18 mouse cellular contexts compared by ENCODE assay signal in genomic region chr5:18082219-18082618, GRCm38 (mm10).
"Had no signal": no experiment of that assay in that cellular context is flagged by ENCODE, and none has a peak within 500 bp of the region (broad histone marks: within the 10 kb centered on the region; RNA-seq: fewer than 3 reads in every experiment).

No protein-coding gene starts in this region.

- H3K27me3 ChIP-seq: limb, embryonic 13.5 days; liver, embryonic 13.5 days; midbrain, embryonic 12.5 days; midbrain, embryonic 15.5 days; neural tube, embryonic 13.5 days had no signal

- H3K9me3 ChIP-seq: limb, embryonic 13.5 days; liver, embryonic 13.5 days; midbrain, embryonic 12.5 days; midbrain, embryonic 15.5 days; neural tube, embryonic 13.5 days had no signal

- DNase-seq: kidney, adult 18-20 months; kidney, adult 9 months; kidney, postnatal 14 days; kidney, postnatal 4 days; left cerebral cortex, postnatal 4 days; liver, embryonic 13.5 days; lung, adult 2 months; retina, postnatal 1 day; thymus, adult 2 months; thymus, postnatal 14 days; thymus, postnatal 4 days had no signal

- H3K27ac ChIP-seq: limb, embryonic 13.5 days; liver, embryonic 13.5 days; macrophage; midbrain, embryonic 12.5 days; midbrain, embryonic 15.5 days; neural tube, embryonic 13.5 days; stomach, postnatal 0 days had no signal

- H3K36me3 ChIP-seq: limb, embryonic 13.5 days; liver, embryonic 13.5 days; midbrain, embryonic 12.5 days; midbrain, embryonic 15.5 days; neural tube, embryonic 13.5 days had no signal

- H3K4me3 ChIP-seq: limb, embryonic 13.5 days; liver, embryonic 13.5 days; midbrain, embryonic 12.5 days; midbrain, embryonic 15.5 days; myocyte; neural tube, embryonic 13.5 days had no signal

- H3K4me2 ChIP-seq: limb, embryonic 13.5 days; liver, embryonic 13.5 days; midbrain, embryonic 12.5 days; midbrain, embryonic 15.5 days; neural tube, embryonic 13.5 days had no signal

- H3K4me1 ChIP-seq: limb, embryonic 13.5 days; liver, embryonic 13.5 days; midbrain, embryonic 12.5 days; midbrain, embryonic 15.5 days; neural tube, embryonic 13.5 days had no signal

- H3K9ac ChIP-seq: limb, embryonic 13.5 days; liver, embryonic 13.5 days; midbrain, embryonic 12.5 days; midbrain, embryonic 15.5 days; neural tube, embryonic 13.5 days had no signal

- ATAC-seq: midbrain, embryonic 15.5 days had no signal
